Mouse (Mus musculus) left cerebral cortex, postnatal 4 days (tissue): ENCODE results near the gene Oit1. TPM values are rescaled to one million over a fixed set of nuclear protein-coding genes. Genes with fewer than 3 reads are reported as not detected.

ENCODE experiments used
- DNase-seq: peaks from one replicate; pipeline ENCODE4 v3.0.0-alpha.2; 2022
- intact Hi-C: fragments of 180-260 bp; cut with DNase I; formaldehyde crosslinking; loops from one replicate; pipeline ENCODE4 v1.15.1; 2025
- total RNA-seq, 2 experiments: library from RNA; stranded (reverse); gene quantifications; 2 replicates each; pipeline ENCODE4 v1.2.3; 2021

Gene Oit1
- total RNA-seq, 2 experiments from 2014 or later: not detected

GRCm38 (mm10) chr14:8342509-8343106, 35.9 kb downstream of the Oit1 start:
- intact Hi-C loops: loop anchor here (10.0 kb wide), 3 partner anchors 168 to 378 kb away; partner anchors contain the start of genes Pdhb and Pxk
- DNase-seq: peak; percentile 55

DNA sequence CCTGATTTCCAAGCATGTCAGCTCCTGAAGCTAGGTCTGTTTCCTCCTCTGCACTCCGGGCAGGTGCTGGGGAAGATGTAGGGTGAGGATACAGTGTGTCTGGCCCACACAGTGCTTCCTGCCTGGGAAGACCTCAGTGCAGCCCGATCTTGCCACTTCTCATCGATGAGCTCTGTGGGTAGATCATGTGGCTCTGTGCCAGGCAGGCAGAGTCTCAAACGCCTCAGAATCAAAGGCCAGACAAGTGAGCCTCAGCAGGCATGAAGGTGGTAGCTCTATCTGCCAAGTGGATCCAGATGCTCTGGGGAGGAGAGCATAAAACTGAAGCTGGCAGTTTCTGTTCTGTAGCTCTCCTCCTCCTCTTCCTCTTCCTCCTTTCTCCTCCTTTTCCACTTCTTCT, 38.3 kb downstream of the Oit1 start:
- no peak for DNase-seq
- intact Hi-C loops: loop anchor here (10.0 kb wide), 3 partner anchors 165 to 375 kb away; partner anchors contain the start of genes Pdhb and Pxk

DNA sequence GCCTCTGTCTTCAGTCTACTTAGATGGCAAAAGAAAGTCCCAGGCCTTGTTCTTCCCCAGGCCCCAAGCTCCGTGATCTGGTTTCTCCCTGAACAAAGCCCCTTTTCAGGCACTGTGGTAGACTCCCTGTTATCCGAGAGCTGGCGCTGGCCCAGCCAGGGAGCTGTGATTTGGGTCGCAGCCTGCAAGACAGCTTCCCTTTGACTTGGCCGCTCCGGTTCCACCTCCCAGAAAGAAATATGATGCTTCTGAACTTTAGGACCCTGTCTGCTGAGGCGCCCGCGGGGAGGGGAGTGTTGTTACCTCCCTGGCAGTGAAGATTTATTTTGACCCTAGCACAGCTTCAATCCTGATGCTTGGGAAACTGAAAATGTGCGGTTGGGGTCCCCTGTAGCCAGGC, 42.6 kb downstream of the Oit1 start:
- intact Hi-C loops: no loop called here
- no peak for DNase-seq

DNA sequence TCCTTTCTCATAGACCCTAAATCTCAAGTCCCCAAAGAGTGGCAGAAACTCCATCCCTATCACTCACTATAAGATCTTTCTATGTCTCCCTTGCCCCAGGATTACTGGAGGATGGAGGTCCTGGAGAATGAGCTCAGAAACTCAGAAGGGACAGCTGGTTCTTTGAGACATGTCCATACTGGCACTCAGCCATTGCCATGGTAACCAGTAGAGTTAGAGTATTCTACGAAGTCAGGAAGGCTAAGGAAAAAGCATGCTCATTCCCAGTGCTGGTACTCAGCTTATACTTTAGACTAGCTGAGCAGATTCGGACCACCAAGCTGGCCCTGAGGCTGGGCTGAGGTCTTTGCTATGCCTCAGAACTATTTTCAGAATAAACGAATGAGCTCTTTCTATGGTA, 44.0 kb downstream of the Oit1 start:
- intact Hi-C loops: no loop called here
- DNase-seq: peak; percentile 49

GRCm38 (mm10) chr14:8332314-8333252, 46.0 kb downstream of the Oit1 start:
- intact Hi-C loops: no loop called here
- no peak for DNase-seq

DNA sequence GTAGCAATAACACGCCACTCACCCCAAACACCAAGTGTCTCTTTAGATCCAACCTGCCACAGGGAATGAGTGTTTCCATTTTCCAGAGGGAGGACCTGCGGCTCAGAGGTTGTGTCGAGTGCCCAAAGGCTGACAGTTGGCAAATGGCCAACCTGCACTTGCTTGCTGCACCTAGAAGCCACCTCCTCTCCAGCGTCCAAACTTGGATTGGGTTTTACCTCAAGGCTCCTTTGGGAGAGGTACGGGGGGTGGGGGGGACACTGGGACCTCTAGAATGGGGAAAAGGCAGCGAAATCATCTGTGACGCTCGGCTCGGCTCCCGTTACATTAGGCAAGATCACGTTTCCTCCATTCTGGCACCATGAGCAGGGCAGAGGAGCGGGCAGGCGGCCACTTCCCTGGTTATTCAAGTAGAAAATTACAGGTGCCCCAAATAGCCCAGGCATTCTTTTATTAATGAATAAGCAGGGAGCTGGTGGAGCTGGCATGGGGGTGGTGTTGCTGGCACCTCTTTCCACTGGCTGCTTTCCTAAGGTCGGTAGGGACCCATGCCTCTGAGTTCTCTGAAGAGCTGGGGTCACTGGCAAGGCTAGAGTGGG, 47.1 kb downstream of the Oit1 start:
- peak; percentile 50 for DNase-seq
- intact Hi-C loops: no loop called here

DNA sequence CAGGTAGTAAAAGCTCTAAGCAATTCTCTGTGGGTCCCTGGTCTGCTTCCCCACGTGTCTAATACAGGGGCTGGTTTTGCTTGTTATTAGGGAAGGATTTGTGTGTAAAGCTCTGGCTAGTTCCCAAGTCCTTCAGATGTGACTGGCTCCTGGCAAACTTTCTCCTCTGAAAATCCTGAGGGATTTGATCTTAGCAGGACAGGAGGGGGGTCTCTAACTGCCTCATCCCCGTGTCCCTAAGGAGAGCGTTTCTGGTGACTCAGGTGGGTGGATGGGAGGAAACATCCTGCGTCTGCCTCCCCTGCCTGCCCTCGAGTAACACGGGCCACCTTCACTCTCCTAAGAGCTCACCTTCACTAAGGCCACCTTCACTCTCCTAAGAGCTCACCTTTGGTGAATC, 48.2 kb downstream of the Oit1 start:
- no peak for DNase-seq
- intact Hi-C loops: no loop called here

GRCm38 (mm10) chr14:8329552-8329951, 49.0 kb downstream of the Oit1 start:
- DNase-seq: no peak
- intact Hi-C loops: no loop called here

- no peak for DNase-seq
- intact Hi-C loops: no loop called here
Observed at GRCm38 (mm10) chr14:8327371-8327770, 51.2 kb downstream of the Oit1 start.

GRCm38 (mm10) chr14:8326961-8327360, 51.6 kb downstream of the Oit1 start:
- no peak for DNase-seq
- intact Hi-C loops: no loop called here

DNA sequence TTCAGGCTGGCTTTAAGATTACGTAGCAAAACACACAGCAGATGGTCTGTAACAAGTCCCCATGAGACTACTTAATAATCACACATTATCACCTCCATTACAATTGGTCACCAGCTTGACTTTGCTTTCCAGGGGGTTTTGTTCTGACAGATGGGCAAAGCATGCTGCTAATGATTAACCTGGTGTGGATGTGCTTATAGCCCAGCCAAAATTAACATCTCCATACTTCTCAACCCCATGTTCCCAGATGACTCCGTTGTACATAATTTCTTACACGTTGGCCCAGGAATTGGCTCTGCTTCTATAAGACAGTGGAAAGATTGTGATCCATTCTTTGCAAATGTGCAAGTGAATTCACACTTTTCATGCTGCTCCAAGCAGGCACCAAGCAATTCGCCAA, 52.8 kb downstream of the Oit1 start:
- intact Hi-C loops: no loop called here
- DNase-seq: no peak

- intact Hi-C loops: no loop called here
- no peak for DNase-seq
Observed at GRCm38 (mm10) chr14:8320528-8320927, 58.0 kb downstream of the Oit1 start.

GRCm38 (mm10) chr14:8317194-8318097, 61.1 kb downstream of the Oit1 start, which contains the start of gene Fam107a:
Gene Fam107a (minus strand): TSS chr14:8318023.
- intact Hi-C loops: no loop called here
- DNase-seq: no peak

GRCm38 (mm10) chr14:8316366-8317193, 62.0 kb downstream of the Oit1 start:
- no peak for DNase-seq
- intact Hi-C loops: no loop called here

DNA sequence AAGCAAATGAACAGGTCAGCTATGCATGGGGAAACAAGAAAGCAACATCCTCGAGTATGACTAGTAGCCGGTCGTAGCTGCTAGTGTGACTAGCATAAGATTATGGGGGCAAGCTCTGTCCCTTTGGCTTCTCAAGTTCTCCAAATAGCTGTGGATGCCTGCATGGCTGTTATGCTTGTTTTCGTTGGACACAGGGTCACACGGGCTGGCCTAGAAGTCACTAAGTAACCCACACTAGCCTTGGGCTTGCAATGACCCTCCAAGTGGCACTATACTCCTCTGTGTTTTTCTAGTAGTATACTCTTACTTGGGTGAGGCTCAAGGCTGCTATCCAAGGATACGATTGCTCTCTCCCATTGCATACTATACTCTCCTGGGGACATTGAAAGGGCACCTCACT, 63.4 kb downstream of the Oit1 start:
- no peak for DNase-seq
- intact Hi-C loops: no loop called here

- intact Hi-C loops: no loop called here
- no peak for DNase-seq
Observed at GRCm38 (mm10) chr14:8314536-8314935, 64.0 kb downstream of the Oit1 start.

DNA sequence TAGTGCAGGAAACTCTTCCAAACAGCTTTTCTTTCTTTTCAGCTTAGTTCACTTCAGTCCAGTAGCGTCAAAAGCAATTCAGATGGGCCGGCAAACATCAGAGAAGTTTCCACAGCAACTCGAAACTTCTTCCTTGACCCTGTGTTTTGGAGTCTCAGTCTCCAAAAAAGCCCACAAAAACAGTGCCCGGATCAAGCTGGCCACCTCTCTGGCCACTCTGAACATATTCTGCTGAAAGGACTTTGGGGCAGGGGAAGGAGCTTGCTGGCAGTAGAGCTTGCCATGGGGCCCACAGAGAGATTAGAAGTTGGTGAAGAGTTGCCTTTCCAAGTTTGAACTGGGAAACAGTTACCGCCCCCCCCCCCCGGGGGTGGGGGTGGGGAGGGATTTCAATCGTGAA, 64.7 kb downstream of the Oit1 start:
- DNase-seq: no peak
- intact Hi-C loops: no loop called here

DNA sequence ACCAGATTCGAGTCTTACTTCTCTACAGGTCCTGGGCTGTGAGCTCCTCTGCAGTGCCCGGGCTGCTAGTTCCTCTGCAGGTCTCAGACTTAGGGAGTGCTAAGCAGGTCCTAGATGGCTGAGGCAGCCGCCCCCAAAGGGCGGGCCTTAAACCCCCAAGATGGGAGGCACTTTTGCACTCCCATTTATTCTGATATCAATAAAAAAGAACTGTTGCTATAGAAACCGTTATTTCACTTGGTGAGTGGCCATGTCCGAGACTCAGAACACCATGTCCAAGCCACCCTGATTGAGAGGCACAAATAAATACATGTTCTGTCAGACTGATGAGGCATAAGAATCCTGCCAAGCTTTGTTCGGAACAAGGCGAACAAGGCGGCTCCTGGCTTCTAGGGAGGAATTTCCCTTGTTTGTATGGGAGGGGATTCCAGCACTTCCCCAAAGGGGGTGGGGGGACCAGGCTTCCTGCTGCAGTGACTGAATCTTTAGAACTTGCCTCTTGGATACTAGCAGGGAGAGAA, 68.9 kb downstream of the Oit1 start:
- intact Hi-C loops: loop anchor here (10.0 kb wide), 1 partner anchor 95 kb away; the partner anchor contains the start of gene Kctd6

DNA sequence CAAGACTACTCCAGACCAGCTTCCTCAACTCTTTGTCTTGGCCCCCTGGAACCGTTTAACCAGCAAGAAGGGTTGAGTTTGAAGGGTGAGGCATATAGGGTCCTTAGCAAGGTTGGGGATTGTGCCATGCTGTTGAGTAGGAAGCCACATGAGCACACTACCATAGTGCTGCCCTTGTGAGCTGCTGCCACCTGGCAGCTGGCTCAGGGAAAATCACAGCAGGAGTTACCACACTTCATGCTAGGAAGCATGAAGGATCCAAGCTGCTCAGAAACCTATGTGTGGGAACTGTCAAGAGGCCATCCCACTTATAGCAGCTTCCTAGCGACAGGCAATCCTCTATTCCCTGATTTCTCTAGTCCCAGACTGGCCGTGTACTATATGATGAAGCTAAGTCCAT, 69.9 kb downstream of the Oit1 start:
- intact Hi-C loops: loop anchor here (10.0 kb wide), 1 partner anchor 94 kb away; the partner anchor contains the start of gene Kctd6
- no peak for DNase-seq

More for the DNA sequence above, 68.9 kb downstream of the Oit1 start:
- no peak for DNase-seq
